Mouse (Mus musculus): ENCODE measurements at regions not wholly inside any gene's neighbourhood (a gene's known extent, or its start where the extent isn't known, plus 50 kb on each side); places are given as distances from the start of the nearest gene placed in this dataset.

GRCm38 (mm10) chr2:79527529-79527928, 70.9 kb upstream of the Cerkl start:
- no peaks in the 10 kb centered on the region for H3K27me3 ChIP-seq (replicated peaks; ENCODE audit: control insufficient read depth, insufficient read depth, low read length)
- H3K36me3 ChIP-seq (ENCODE audit: control insufficient read depth, insufficient read depth, low read length): no peaks in the 10 kb centered on the region
- WGBS: 75% methylated on average over 5 of the region's 5 CpGs
- ATAC-seq (replicated peaks; ENCODE audit: low FRiP score, low TSS enrichment, low read depth): no peak
- DNase-seq (ENCODE audit: low spot score): no peak
- no peak overlapping the region for H3K27ac ChIP-seq (ENCODE audit: low read depth)
- no peak overlapping the region for H3K4me3 ChIP-seq (ENCODE audit: low read depth, low read length)
- H3K9me3 ChIP-seq (ENCODE audit: control insufficient read depth, low read length): no peaks in the 10 kb centered on the region
- no peak overlapping the region for H3K4me2 ChIP-seq (ENCODE audit: low read length)
- no peak overlapping the region for H3K9ac ChIP-seq (ENCODE audit: low read length)
- H3K4me1 ChIP-seq (replicated peaks; ENCODE audit: control insufficient read depth, insufficient read depth, low read length): no peaks in the 10 kb centered on the region; the same call in 1 of the 2 replicates

- no peaks in the 10 kb centered on the region for H3K27me3 ChIP-seq (replicated peaks; ENCODE audit: control insufficient read depth, insufficient read depth, low read length)
- H3K4me1 ChIP-seq (replicated peaks; ENCODE audit: control insufficient read depth, insufficient read depth, low read length): no peaks in the 10 kb centered on the region
- no peak overlapping the region for H3K27ac ChIP-seq (ENCODE audit: low read depth)
- no peak overlapping the region for H3K4me3 ChIP-seq (ENCODE audit: low read depth, low read length)
- DNase-seq (ENCODE audit: low spot score): no peak
- no peak overlapping the region for H3K4me2 ChIP-seq (ENCODE audit: low read length)
- no peaks in the 10 kb centered on the region for H3K36me3 ChIP-seq (ENCODE audit: control insufficient read depth, insufficient read depth, low read length)
- no peak overlapping the region for H3K9ac ChIP-seq (ENCODE audit: low read length)
- no peak for ATAC-seq (replicated peaks; ENCODE audit: low FRiP score, low TSS enrichment, low read depth)
- H3K9me3 ChIP-seq (ENCODE audit: control insufficient read depth, low read length): no peaks in the 10 kb centered on the region
- WGBS: 77% methylated on average over 18 of the region's 18 CpGs
Measured at GRCm38 (mm10) chr2:79528347-79528990, 71.9 kb upstream of the Cerkl start.

- WGBS: 60% methylated on average over 2 of the region's 2 CpGs
- H3K27me3 ChIP-seq (replicated peaks; ENCODE audit: control insufficient read depth, insufficient read depth, low read length): no peaks in the 10 kb centered on the region
- H3K36me3 ChIP-seq (ENCODE audit: control insufficient read depth, insufficient read depth, low read length): no peaks in the 10 kb centered on the region
- no peak overlapping the region for H3K4me3 ChIP-seq (ENCODE audit: low read depth, low read length)
- no peak overlapping the region for H3K9ac ChIP-seq (ENCODE audit: low read length)
- no peak overlapping the region for H3K4me2 ChIP-seq (ENCODE audit: low read length)
- ATAC-seq (replicated peaks; ENCODE audit: low FRiP score, low TSS enrichment, low read depth) (no peak), DNase-seq (ENCODE audit: low spot score) (no peak)
- H3K27ac ChIP-seq (ENCODE audit: low read depth): no peak overlapping the region
- no peaks in the 10 kb centered on the region for H3K4me1 ChIP-seq (replicated peaks; ENCODE audit: control insufficient read depth, insufficient read depth, low read length)
- no peaks in the 10 kb centered on the region for H3K9me3 ChIP-seq (ENCODE audit: control insufficient read depth, low read length)
Measured at GRCm38 (mm10) chr2:79529185-79529584, 72.6 kb upstream of the Cerkl start.

GRCm38 (mm10) chr2:79532610-79533160, 76.1 kb upstream of the Cerkl start:
- 77% methylated on average over 3 of the region's 3 CpGs for WGBS
- H3K4me3 ChIP-seq (ENCODE audit: low read depth, low read length): no peak overlapping the region
- no peak for ATAC-seq (replicated peaks; ENCODE audit: low FRiP score, low TSS enrichment, low read depth)

GRCm38 (mm10) chr2:79537126-79537875, 80.7 kb upstream of the Cerkl start:
- Histone ChIP-seq H3K9me3 (ENCODE audit: control insufficient read depth, low read length) (no peaks in the 10 kb centered on the region), H3K36me3 (ENCODE audit: control insufficient read depth, insufficient read depth, low read length) (no peaks in the 10 kb centered on the region), H3K4me1 (replicated peaks; ENCODE audit: control insufficient read depth, insufficient read depth, low read length) (peaks cover 5% of the 10 kb centered on the region; the same call in 1 of the 2 replicates), H3K27ac (ENCODE audit: low read depth) (no peak overlapping the region), H3K9ac (ENCODE audit: low read length) (no peak overlapping the region), H3K27me3 (replicated peaks; ENCODE audit: control insufficient read depth, insufficient read depth, low read length) (no peaks in the 10 kb centered on the region), H3K4me2 (ENCODE audit: low read length) (no peak overlapping the region), H3K4me3 (ENCODE audit: low read depth, low read length) (no peak overlapping the region)
- DNase-seq (ENCODE audit: low spot score) (no peak), ATAC-seq (replicated peaks; ENCODE audit: low FRiP score, low TSS enrichment, low read depth) (no peak)
- WGBS: 76% methylated on average over 5 of the region's 5 CpGs

More at GRCm38 (mm10) chr2:79532610-79533160, 76.1 kb upstream of the Cerkl start:
- no peaks in the 10 kb centered on the region for H3K4me1 ChIP-seq (replicated peaks; ENCODE audit: control insufficient read depth, insufficient read depth, low read length)
- H3K27ac ChIP-seq (ENCODE audit: low read depth): no peak overlapping the region
- H3K9me3 ChIP-seq (ENCODE audit: control insufficient read depth, low read length): no peaks in the 10 kb centered on the region
- no peaks in the 10 kb centered on the region for H3K27me3 ChIP-seq (replicated peaks; ENCODE audit: control insufficient read depth, insufficient read depth, low read length)
- no peak overlapping the region for H3K4me2 ChIP-seq (ENCODE audit: low read length)
- no peaks in the 10 kb centered on the region for H3K36me3 ChIP-seq (ENCODE audit: control insufficient read depth, insufficient read depth, low read length)
- no peak for DNase-seq (ENCODE audit: low spot score)
- no peak overlapping the region for H3K9ac ChIP-seq (ENCODE audit: low read length)

- Histone ChIP-seq H3K27me3 (replicated peaks; ENCODE audit: control insufficient read depth, insufficient read depth, low read length) (no peaks in the 10 kb centered on the region), H3K9me3 (ENCODE audit: control insufficient read depth, low read length) (no peaks in the 10 kb centered on the region), H3K4me2 (ENCODE audit: low read length) (no peak overlapping the region), H3K9ac (ENCODE audit: low read length) (no peak overlapping the region), H3K36me3 (ENCODE audit: control insufficient read depth, insufficient read depth, low read length) (no peaks in the 10 kb centered on the region), H3K4me1 (replicated peaks; ENCODE audit: control insufficient read depth, insufficient read depth, low read length) (peaks cover 13% of the 10 kb centered on the region), H3K4me3 (ENCODE audit: low read depth, low read length) (no peak overlapping the region), H3K27ac (ENCODE audit: low read depth) (no peak overlapping the region)
- ATAC-seq (replicated peaks; ENCODE audit: low FRiP score, low TSS enrichment, low read depth) (no peak), DNase-seq (ENCODE audit: low spot score) (no peak)
- WGBS: 81% methylated on average over 8 of the region's 8 CpGs
Measured at GRCm38 (mm10) chr2:79540384-79540783, 83.8 kb upstream of the Cerkl start.

- Histone ChIP-seq H3K9me3 (ENCODE audit: control insufficient read depth, low read length) (no peaks in the 10 kb centered on the region), H3K4me2 (ENCODE audit: low read length) (no peak overlapping the region), H3K4me3 (ENCODE audit: low read depth, low read length) (no peak overlapping the region), H3K4me1 (replicated peaks; ENCODE audit: control insufficient read depth, insufficient read depth, low read length) (peaks cover 17% of the 10 kb centered on the region), H3K36me3 (ENCODE audit: control insufficient read depth, insufficient read depth, low read length) (no peaks in the 10 kb centered on the region), H3K27me3 (replicated peaks; ENCODE audit: control insufficient read depth, insufficient read depth, low read length) (no peaks in the 10 kb centered on the region), H3K27ac (ENCODE audit: low read depth) (no peak overlapping the region), H3K9ac (ENCODE audit: low read length) (no peak overlapping the region)
- no peak for ATAC-seq (replicated peaks; ENCODE audit: low FRiP score, low TSS enrichment, low read depth)
- DNase-seq (ENCODE audit: low spot score): no peak
- 61% methylated on average over 6 of the region's 6 CpGs for WGBS
Measured at GRCm38 (mm10) chr2:79542191-79542980, 85.8 kb upstream of the Cerkl start.

GRCm38 (mm10) chr2:79543456-79543855, 86.9 kb upstream of the Cerkl start:
- H3K4me3 ChIP-seq (ENCODE audit: low read depth, low read length): no peak overlapping the region
- no peaks in the 10 kb centered on the region for H3K27me3 ChIP-seq (replicated peaks; ENCODE audit: control insufficient read depth, insufficient read depth, low read length)
- H3K36me3 ChIP-seq (ENCODE audit: control insufficient read depth, insufficient read depth, low read length): no peaks in the 10 kb centered on the region
- ATAC-seq (replicated peaks; ENCODE audit: low FRiP score, low TSS enrichment, low read depth) (no peak), DNase-seq (ENCODE audit: low spot score) (no peak)
- no peaks in the 10 kb centered on the region for H3K9me3 ChIP-seq (ENCODE audit: control insufficient read depth, low read length)
- no peak overlapping the region for H3K9ac ChIP-seq (ENCODE audit: low read length)
- H3K4me2 ChIP-seq (ENCODE audit: low read length): no peak overlapping the region
- 52% methylated on average over 5 of the region's 5 CpGs for WGBS
- peaks cover 20% of the 10 kb centered on the region for H3K4me1 ChIP-seq (replicated peaks; ENCODE audit: control insufficient read depth, insufficient read depth, low read length)
- peak overlapping the region; percentile 48; the same call in 1 of the 2 replicates for H3K27ac ChIP-seq (ENCODE audit: low read depth)
